Mouse (Mus musculus): ENCODE measurements at regions not wholly inside any gene's neighbourhood (a gene's known extent, or its start where the extent isn't known, plus 50 kb on each side); places are given as distances from the start of the nearest gene placed in this dataset.

DNA sequence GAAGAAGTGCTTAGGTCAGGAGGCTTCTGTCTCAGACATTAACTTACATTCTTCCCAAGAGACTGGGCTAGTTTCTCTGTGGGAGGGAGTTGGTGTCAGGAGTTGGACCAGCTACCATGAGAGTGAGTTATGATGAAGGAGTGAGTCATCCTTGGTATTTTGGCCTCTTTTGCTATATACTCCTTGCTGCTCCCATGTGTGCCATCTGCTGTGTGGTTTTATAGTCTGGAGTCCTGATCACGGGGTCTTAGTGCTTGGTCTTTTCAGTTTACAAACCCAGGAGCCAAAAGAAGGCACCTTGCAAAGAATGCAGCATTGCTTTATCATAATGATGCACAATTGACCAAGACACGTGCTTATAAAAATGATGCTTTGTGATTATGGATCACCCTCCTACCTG, 56.6 kb downstream of the Zfp503 start:
- no peak for DNase-seq

DNA sequence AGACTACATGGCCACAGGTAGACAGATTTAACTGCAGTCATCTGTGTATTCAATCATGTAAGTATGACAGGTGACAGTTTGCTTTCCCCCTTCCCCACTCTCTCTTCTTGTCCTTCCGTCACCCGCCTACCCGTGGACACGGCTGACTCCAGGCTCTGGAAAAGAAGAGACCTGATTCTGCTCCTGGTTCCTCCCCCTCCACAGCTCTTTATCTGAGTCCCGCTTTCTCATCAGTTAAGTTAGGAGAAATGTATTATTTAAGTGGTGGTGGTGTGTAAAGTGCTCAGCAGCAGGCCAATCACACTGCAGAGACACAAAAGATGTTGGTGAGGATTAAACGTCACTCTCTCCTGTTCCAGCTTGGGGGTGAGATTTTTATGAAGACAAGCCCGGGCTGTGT, 57.5 kb downstream of the Zfp503 start:
- no peak for DNase-seq

DNA sequence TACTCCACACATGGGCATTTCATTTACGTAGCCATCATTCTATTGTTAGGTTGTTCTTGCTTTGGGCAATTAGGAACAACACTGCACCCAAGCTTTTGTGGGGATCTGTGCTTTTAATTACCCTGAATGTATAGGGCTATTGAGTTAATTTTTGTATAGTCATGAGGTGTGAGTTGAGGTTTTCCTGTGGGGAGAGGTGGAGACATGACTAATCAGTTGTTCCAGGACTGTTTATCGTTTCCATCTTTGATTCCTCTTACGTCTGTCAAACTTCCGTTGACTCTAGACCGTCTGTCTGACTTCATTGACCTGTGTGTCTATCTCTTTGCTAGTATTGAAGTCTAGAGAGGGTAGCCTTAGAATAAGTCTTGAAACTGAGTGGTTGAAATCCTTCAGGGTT, 60.4 kb downstream of the Zfp503 start:
- DNase-seq, result no peak

DNA sequence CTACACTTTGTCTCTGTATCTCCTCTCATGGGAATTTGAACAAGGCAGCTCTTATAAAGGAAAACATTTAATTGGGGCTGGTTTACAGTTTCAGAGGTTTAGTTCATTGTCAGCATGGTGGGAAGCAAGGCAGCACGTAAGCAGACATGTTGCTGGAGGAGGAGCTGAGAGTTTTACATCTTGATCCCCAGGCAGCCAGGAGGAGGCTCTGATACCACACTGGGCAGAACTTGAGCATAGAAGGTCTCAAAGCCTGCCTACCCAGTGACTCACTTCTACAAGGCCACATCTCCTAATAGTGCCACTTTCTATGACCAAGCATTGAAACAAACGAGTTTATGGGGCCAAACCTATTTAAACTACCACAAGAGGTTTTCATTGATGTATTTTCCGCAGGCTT, 67.9 kb upstream of the Comtd1 start:
- DNase-seq, result no peak

DNA sequence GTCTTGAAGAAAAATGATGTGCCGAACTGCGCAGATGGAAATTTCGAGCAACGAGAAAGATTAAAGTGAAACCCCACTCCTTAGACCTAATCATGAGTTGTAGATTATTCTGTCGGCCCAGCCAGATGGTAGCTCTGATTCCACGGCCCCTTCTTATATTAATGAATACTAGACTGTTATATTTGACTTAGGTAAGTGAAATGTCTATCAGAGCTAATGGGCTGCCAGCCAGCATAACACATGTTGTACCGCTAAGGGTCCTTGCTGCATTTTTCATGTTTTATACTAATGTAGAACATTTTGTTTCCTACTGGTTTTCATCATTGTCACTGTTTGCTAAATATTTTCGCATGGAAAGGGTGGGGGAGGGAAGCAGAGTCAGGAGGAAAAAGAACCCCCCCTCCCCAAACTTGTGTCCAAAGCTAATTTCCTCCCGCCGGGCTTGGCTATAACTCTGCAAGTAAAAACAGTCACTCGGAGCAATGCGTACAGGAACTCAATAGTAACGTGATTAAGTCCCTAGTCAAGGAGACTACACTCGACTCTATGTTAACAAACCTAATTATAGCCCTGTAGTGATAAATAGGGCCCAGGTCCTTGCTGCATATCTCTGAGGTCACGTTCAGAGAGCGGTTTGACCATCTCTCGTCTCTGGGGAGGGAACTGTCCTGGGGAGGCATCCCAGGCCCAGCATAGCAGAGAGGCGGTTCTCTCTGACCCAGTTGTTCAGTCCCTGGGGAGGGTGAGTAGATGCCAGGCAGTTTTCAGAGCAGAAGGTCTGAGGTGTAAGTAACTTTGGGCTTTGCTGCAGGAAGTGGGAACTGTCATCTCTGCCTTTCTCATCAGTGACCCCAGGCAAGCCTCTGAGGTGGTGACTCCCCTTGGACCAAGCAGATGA, 56.0 kb upstream of the Comtd1 start:
- DNase-seq, result peak; percentile 56

DNA sequence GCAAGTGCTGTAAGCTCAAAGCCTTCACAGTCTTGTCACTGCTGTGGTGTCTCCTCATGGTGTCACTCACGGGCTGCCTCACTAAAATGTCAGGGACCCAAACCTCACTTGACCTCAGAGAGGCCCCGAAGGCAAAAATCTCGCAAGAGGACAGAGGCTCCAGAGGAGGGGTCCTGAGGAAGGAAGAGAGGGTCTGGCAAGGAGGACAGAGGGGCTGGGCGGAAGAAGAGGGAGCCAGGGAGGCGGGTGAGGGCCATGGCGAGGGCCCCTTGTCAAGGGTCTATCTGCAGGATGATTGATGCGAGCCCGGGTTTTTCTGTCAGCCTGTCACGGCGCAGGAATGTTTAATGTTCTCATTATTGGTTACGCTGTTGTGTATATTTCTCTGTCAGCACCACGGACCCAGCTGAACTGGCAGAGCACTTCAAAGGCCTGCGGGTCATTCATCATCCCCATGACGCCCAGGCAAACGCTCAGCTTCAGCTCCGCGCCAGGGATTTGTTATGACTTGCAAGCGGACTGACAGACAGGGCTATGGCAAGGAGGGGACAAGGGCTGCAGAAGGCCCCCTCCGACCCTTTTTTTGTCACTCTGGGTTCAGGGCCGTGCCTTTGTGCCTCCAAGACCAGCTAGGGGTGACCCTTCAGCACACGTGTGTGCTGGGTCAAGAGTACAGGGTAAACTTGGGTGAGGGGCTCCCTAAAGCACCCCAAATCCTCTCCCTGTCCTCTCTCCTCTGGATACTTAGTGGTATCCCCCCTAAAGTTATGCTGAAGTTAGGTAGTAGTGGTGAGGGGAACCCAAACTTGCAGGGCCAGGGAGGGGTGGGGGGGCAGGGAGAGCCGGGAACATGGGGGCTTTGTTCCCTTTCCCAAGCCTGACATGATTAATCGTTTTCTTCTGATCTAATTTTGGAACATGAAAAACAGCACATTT, 55.1 kb upstream of the Comtd1 start:
- peak; percentile 84 for DNase-seq

DNA sequence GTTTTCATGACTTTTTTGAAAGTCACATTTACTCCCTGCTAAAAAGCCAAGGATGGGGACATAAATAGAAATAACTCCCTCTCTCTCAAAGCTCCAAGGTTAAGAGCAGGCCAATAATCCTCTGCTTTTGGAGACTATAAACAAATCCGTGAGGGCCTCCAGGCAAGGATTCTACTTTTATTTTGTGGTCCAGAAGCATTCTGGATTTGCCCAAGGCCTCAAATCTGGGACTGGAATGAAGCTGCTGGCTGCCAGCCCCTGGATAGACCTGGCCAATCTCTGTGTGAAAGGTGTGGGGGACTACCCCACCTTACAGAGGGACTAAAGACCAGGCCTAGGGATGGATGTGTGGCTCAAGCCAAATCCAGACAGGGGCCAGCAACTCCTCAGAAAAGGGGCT, 54.1 kb upstream of the Comtd1 start:
- DNase-seq, result no peak

DNA sequence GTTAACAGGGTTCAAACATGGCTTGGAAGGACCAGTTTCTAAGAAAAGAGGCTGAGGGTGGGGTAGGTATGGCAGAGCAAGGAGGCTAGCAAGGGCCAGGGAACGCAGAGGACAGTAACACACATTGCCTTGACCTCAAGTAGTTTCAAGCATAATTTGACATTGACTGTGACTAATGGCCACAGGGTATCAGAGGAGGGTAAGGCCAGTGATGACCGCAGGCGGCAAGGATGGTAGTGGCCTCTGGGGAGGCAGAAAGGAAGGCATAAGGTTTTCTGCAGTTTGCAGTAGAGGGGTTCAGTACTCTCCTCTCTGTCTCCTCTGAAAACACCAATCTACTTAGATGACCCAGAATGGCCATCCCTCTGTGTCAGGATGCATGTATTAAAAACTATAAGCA, 53.7 kb upstream of the Comtd1 start:
- DNase-seq, result no peak

DNA sequence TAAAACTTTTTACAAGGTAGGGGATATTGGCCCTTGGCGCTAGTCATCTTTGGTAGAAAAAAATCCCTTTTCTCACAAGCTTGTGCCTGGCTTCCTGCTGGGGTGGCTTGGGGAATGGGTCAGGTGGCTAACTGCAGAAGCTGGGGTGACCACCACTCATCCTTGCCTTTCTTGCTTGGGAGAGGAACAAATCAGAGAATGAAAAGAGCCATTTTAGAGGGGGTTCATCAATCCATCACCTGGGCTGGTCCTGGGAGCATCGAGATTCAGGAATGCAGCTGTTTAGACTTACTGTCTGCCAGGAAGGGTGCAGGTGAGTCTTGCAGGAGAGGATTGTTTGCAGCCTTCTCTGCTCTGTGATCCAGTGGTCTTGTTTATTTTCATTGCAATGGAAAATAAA, 52.2 kb upstream of the Comtd1 start:
- DNase-seq, result no peak

DNA sequence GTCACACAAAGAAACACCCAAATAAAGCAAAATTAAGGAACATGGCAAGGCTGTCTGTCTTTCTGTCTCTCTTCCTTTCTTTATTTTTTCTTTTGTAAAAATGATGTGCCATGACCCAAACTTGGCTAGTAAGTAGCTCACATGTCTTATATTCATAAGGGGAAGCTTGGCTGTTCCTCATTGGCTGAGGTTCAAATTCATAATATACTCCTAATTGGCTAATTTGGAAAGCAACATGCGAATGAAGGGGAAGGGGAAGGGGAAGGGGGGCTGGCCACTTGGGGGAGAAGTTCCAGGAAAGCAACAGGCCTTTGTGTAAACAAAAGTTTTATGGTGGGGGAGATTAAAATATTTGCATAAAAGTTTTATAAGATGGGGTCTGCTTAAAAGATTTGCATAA, 51.7 kb upstream of the Comtd1 start:
- no peak for DNase-seq
